Mouse (Mus musculus) lung, postnatal 10 days (tissue): ENCODE results near the gene Gm10718.
A peak's percentile ranks its signal among the peaks of the same experiment; 100 is the strongest.
"Not testable (repeated sequence)": the region's sequence is repeated elsewhere in the genome, so short reads cannot be mapped to it uniquely, and the experiment has no call there.

Source experiments
- DNase-seq: peaks from one replicate; pipeline ENCODE4 v3.0.0; 2021

Gene Gm10718

GRCm38 (mm10) chr9:3023312-3023984 is at the start of gene Gm10718:
TSS of gene Gm10718 (plus strand) at chr9:3023547.
- peak; percentile 14 for DNase-seq

GRCm38 (mm10) chr9:3000445-3000972 is 22.8 kb upstream of the Gm10718 start, which contains the start of gene Gm10722:
TSS of gene Gm10722 (plus strand) at chr9:3000922.
- DNase-seq = not testable (repeated sequence)

GRCm38 (mm10) chr9:3001006-3001405 is 22.3 kb upstream of the Gm10718 start:
- peak; percentile 10 for DNase-seq

- peak; percentile 99 for DNase-seq
These were observed 21.2 kb upstream of the Gm10718 start for GRCm38 (mm10) chr9:3001948-3002659.

- not testable (repeated sequence) for DNase-seq
These were observed 20.5 kb upstream of the Gm10718 start, which contains the start of gene Gm11168 for GRCm38 (mm10) chr9:3002794-3003396. TSS of gene Gm11168 (plus strand) at chr9:3003346.

- not testable (repeated sequence) for DNase-seq
These were observed 17.2 kb upstream of the Gm10718 start for GRCm38 (mm10) chr9:3006179-3006578.

- DNase-seq = peak; percentile 84
These were observed 16.7 kb upstream of the Gm10718 start for GRCm38 (mm10) chr9:3006636-3007035.

- not testable (repeated sequence) for DNase-seq
These were observed 16.1 kb upstream of the Gm10718 start for GRCm38 (mm10) chr9:3007272-3007671.

GRCm38 (mm10) chr9:3009331-3009730 is 14.0 kb upstream of the Gm10718 start:
- DNase-seq = not testable (repeated sequence)

- DNase-seq = not testable (repeated sequence)
These were observed 11.2 kb upstream of the Gm10718 start for GRCm38 (mm10) chr9:3012054-3012621.

GRCm38 (mm10) chr9:3012733-3013279 is 10.5 kb upstream of the Gm10718 start, which contains the start of gene Gm10721:
TSS of gene Gm10721 (plus strand) at chr9:3013140.
- not testable (repeated sequence) for DNase-seq

- not testable (repeated sequence) for DNase-seq
These were observed 8.0 kb upstream of the Gm10718 start, which contains the start of gene Gm10720 for GRCm38 (mm10) chr9:3015354-3015753. TSS of gene Gm10720 (plus strand) at chr9:3015654.

GRCm38 (mm10) chr9:3015896-3016295 is 7.5 kb upstream of the Gm10718 start:
- DNase-seq = peak; percentile 7

- not testable (repeated sequence) for DNase-seq
These were observed 6.2 kb upstream of the Gm10718 start, which contains the start of gene Gm10719 for GRCm38 (mm10) chr9:3017108-3017507. TSS of gene Gm10719 (plus strand) at chr9:3017408.

- peak; percentile 71 for DNase-seq
These were observed 4.4 kb upstream of the Gm10718 start for GRCm38 (mm10) chr9:3018944-3019343.

GRCm38 (mm10) chr9:3019835-3020727 is 3.3 kb upstream of the Gm10718 start:
- DNase-seq = peak; percentile 78

GRCm38 (mm10) chr9:3022316-3023008 is 885 bp upstream of the Gm10718 start:
- peak; percentile 80 for DNase-seq

- peak; percentile 53 for DNase-seq
These were observed 770 bp downstream of the Gm10718 start for GRCm38 (mm10) chr9:3023985-3024648.

GRCm38 (mm10) chr9:3024912-3025467 is 1.6 kb downstream of the Gm10718 start, which contains the start of gene Gm10717:
TSS of gene Gm10717 (plus strand) at chr9:3025417.
- DNase-seq = peak; percentile 59

- DNase-seq = peak; percentile 68
These were observed 2.3 kb downstream of the Gm10718 start for GRCm38 (mm10) chr9:3025653-3026052.
